13 mouse cellular contexts compared by ENCODE assay signal in genomic region chr4:130315771-130316527, GRCm38 (mm10). TPM values are rescaled to one million over a fixed set of nuclear protein-coding genes. Genes with fewer than 3 reads are reported as not detected.
DNase-seq lines count a peak whose midpoint lies in the region; ATAC-seq and TF ChIP-seq lines count a peak whose summit lies in the region.
"Had no signal": no experiment of that assay in that cellular context is flagged by ENCODE, and none has a peak within 500 bp of the region (broad histone marks: within the 10 kb centered on the region; RNA-seq: fewer than 3 reads in every experiment).

No protein-coding gene starts in this region.

- peak; percentile 53 to 62 for DNase-seq in cerebellum, adult 2 months
- no peak for DNase-seq in midbrain, postnatal 0 days (ENCODE audit: low spot score)
- peak; percentile 81 for DNase-seq in kidney, adult 18-20 months
- DNase-seq: liver, embryonic 13.5 days had no signal

- H3K79me2 ChIP-seq in macrophage (ENCODE audit: inconsistent target) = no peaks in the 10 kb centered on the region

- TF ChIP-seq POLR2A in cerebellum, adult 2 months (IDR thresholded peaks at IDR 0.05; ENCODE audit: borderline replicate concordance, insufficient read depth, low read length) = no peak

- ATAC-seq in cerebellum, adult (ENCODE audit: insufficient number of reproducible peaks, low FRiP score, low TSS enrichment) = no peak
- ATAC-seq in midbrain, embryonic 12.5 days (ENCODE audit: low FRiP score, low read depth) = no peak
- no peak for ATAC-seq in midbrain, postnatal 0 days (ENCODE audit: low FRiP score)
- no peak for ATAC-seq in forebrain, embryonic 13.5 days
- no peak for ATAC-seq in erythroblast, adult 5-6 weeks (replicated peaks; ENCODE audit: low FRiP score, poor library complexity, severe bottlenecking)
- ATAC-seq: intestine, postnatal 0 days had no signal

- H3K27ac ChIP-seq in cerebellum, adult 2 months (ENCODE audit: insufficient read depth, low read length) = no peak overlapping the region
- no peak overlapping the region for H3K27ac ChIP-seq in midbrain, embryonic 12.5 days (replicated peaks)
- no peak overlapping the region for H3K27ac ChIP-seq in midbrain, postnatal 0 days (ENCODE audit: low read depth, low read length)
- peak overlapping the region; percentile 25 for H3K27ac ChIP-seq in macrophage
- no peak overlapping the region for H3K27ac ChIP-seq in forebrain, embryonic 13.5 days
- H3K27ac ChIP-seq: liver, embryonic 13.5 days; stomach, embryonic 15.5 days had no signal

- peaks cover 43% of the 10 kb centered on the region for H3K36me3 ChIP-seq in midbrain, embryonic 12.5 days
- H3K36me3 ChIP-seq in midbrain, postnatal 0 days (ENCODE audit: insufficient read depth, low read length) = peaks cover 32% of the 10 kb centered on the region
- peaks cover 19% of the 10 kb centered on the region; the same call in 1 of the 2 replicates for H3K36me3 ChIP-seq in macrophage (ENCODE audit: inconsistent target)
- H3K36me3 ChIP-seq in forebrain, embryonic 13.5 days (ENCODE audit: poor library complexity, severe bottlenecking) = peaks cover 59% of the 10 kb centered on the region

- no peaks in the 10 kb centered on the region for H3K27me3 ChIP-seq in cerebellum, adult 2 months (ENCODE audit: control insufficient read depth, insufficient read depth, low read length)
- 0 out of 2 replicates have a peak, but pooled peaks cover 8% of the 10 kb centered on the region for H3K27me3 ChIP-seq in midbrain, embryonic 12.5 days
- H3K27me3 ChIP-seq in midbrain, postnatal 0 days (ENCODE audit: insufficient read depth, low read length) = no peaks in the 10 kb centered on the region
- no peaks in the 10 kb centered on the region for H3K27me3 ChIP-seq in forebrain, embryonic 13.5 days
- H3K27me3 ChIP-seq: stomach, embryonic 15.5 days had no signal

- no peak overlapping the region for H3K4me3 ChIP-seq in cerebellum, adult 2 months (replicated peaks; ENCODE audit: insufficient read depth, low read depth, low read length)
- H3K4me3 ChIP-seq in midbrain, embryonic 12.5 days = no peak overlapping the region
- H3K4me3 ChIP-seq in midbrain, postnatal 0 days (ENCODE audit: low read depth, low read length) = no peak overlapping the region
- no peak overlapping the region for H3K4me3 ChIP-seq in macrophage (ENCODE audit: inconsistent target)
- H3K4me3 ChIP-seq in forebrain, embryonic 13.5 days = no peak overlapping the region
- H3K4me3 ChIP-seq: erythroblast, embryonic 14.5 days; liver, embryonic 13.5 days; stomach, embryonic 15.5 days had no signal

- peaks cover 18% of the 10 kb centered on the region; the same call in 1 of the 2 replicates for H3K4me1 ChIP-seq in cerebellum, adult 2 months (ENCODE audit: control insufficient read depth, insufficient read depth, low read length)
- no peaks in the 10 kb centered on the region for H3K4me1 ChIP-seq in midbrain, embryonic 12.5 days
- no peaks in the 10 kb centered on the region for H3K4me1 ChIP-seq in midbrain, postnatal 0 days (ENCODE audit: insufficient read depth, low read length)
- H3K4me1 ChIP-seq in forebrain, embryonic 13.5 days = no peaks in the 10 kb centered on the region

- WGBS in cerebellum, adult 2 months = 36% methylated on average over 13 of the region's 13 CpGs
- WGBS in midbrain, embryonic 12.5 days = 79% methylated on average over 13 of the region's 13 CpGs
- WGBS in midbrain, postnatal 0 days = 67% methylated on average over 13 of the region's 13 CpGs
- 94% methylated on average over 13 of the region's 13 CpGs for WGBS in macrophage (ENCODE audit: missing documents)
- 79% methylated on average over 13 of the region's 13 CpGs for WGBS in forebrain, embryonic 13.5 days

- no peak for TF ChIP-seq CTCF in cerebellum, adult 2 months (IDR thresholded peaks at IDR 0.05; ENCODE audit: borderline replicate concordance, insufficient read depth, low read depth, low read length)
- TF ChIP-seq CTCF in midbrain, postnatal 0 days (IDR thresholded peaks at IDR 0.05) = no peak

- no peaks in the 10 kb centered on the region for H3K9me3 ChIP-seq in midbrain, embryonic 12.5 days
- no peaks in the 10 kb centered on the region for H3K9me3 ChIP-seq in midbrain, postnatal 0 days (ENCODE audit: low read length)
- H3K9me3 ChIP-seq in forebrain, embryonic 13.5 days (replicated peaks) = no peaks in the 10 kb centered on the region
- H3K9me3 ChIP-seq: liver, embryonic 13.5 days; stomach, embryonic 15.5 days had no signal

- 0 out of 2 replicates have a peak overlapping the region, but pooled peaks have one; percentile 4 for H3K9ac ChIP-seq in midbrain, embryonic 12.5 days (replicated peaks)
- H3K9ac ChIP-seq in midbrain, postnatal 0 days (replicated peaks; ENCODE audit: low read length, poor library complexity, severe bottlenecking) = no peak overlapping the region
- no peak overlapping the region for H3K9ac ChIP-seq in forebrain, embryonic 13.5 days
- H3K9ac ChIP-seq: liver, embryonic 13.5 days; stomach, embryonic 15.5 days had no signal

- H3K4me2 ChIP-seq in midbrain, embryonic 12.5 days (replicated peaks) = no peak overlapping the region
- H3K4me2 ChIP-seq in midbrain, postnatal 0 days (ENCODE audit: low read depth, low read length, poor library complexity, severe bottlenecking) = no peak overlapping the region
- H3K4me2 ChIP-seq in forebrain, embryonic 13.5 days = no peak overlapping the region
- H3K4me2 ChIP-seq: liver, embryonic 13.5 days; stomach, embryonic 15.5 days had no signal

RNA-seq across cellular contexts. Expression of gene Gm10570, which starts 7.5 kb away (rescaled TPM):
- 1.6 and 1.7 TPM in 2 replicates for polyA plus RNA-seq in cerebellum, adult 2 months (2012; rRNA removed)
- 0.51 TPM in 1 of 2 replicates, not detected in the other for polyA plus RNA-seq in midbrain, embryonic 12.5 days (2016; fragmentation: Nextera tagmentation; extraction: Ambion mirVana)
- 2.1 TPM in 1 of 2 replicates, not detected in the other for total RNA-seq in midbrain, postnatal 0 days (2014; rRNA removed)
- polyA plus RNA-seq in midbrain, postnatal 0 days (2015; fragmentation: Nextera tagmentation; extraction: Ambion mirVana) = 1.5 and 1.9 TPM in 2 replicates
- total RNA-seq in macrophage (2018; cell fraction: chromatin; rRNA removed) = not detected
- total RNA-seq in macrophage (2018; cell fraction: cytosol; rRNA removed) = not detected
- total RNA-seq in macrophage (2018; cell fraction: nucleus; rRNA removed) = not detected
- polyA plus RNA-seq in macrophage (2018) = not detected in 3 replicates
- 0.72 TPM in 1 of 2 replicates, not detected in the other for polyA plus RNA-seq in forebrain, embryonic 13.5 days (2015; fragmentation: Nextera tagmentation; extraction: Ambion mirVana)
- total RNA-seq in erythroblast, adult 5-6 weeks (2015; ENCODE audit: low replicate concordance) = not detected in 2 replicates
- not detected in 2 replicates for total RNA-seq in erythroblast, adult 5-6 weeks (2017; ENCODE audit: low replicate concordance)
- total RNA-seq: neutrophil, adult 5-6 weeks had no signal
- polyA plus RNA-seq: erythroblast, embryonic 14.5 days; intestine, postnatal 0 days; liver, embryonic 13.5 days; stomach, embryonic 15.5 days had no signal

RNA-seq across cellular contexts. Expression of gene Fabp3, which starts 7.6 kb away (rescaled TPM):
- 196 and 220 TPM in 2 replicates for polyA plus RNA-seq in cerebellum, adult 2 months (2012; rRNA removed)
- 28.9 and 31.8 TPM in 2 replicates for polyA plus RNA-seq in midbrain, embryonic 12.5 days (2016; fragmentation: Nextera tagmentation; extraction: Ambion mirVana)
- 143 and 179 TPM in 2 replicates for total RNA-seq in midbrain, postnatal 0 days (2014; rRNA removed)
- polyA plus RNA-seq in midbrain, postnatal 0 days (2015; fragmentation: Nextera tagmentation; extraction: Ambion mirVana) = 394 and 409 TPM in 2 replicates
- total RNA-seq in macrophage (2018; cell fraction: chromatin; rRNA removed) = 10 to 100 TPM in 3 of 26 experiments, 1 to 10 TPM in 19, not detected in 4; 1.4 to 13.7 (median 4.2) TPM
- 100 to 1,000 TPM in 3 of 26 experiments, 10 to 100 TPM in 23; 19.8 to 138 (median 61.3) TPM for total RNA-seq in macrophage (2018; cell fraction: cytosol; rRNA removed)
- 10 to 100 TPM in 20 of 26 experiments, 1 to 10 TPM in 6; 2.0 to 57.3 (median 18.5) TPM for total RNA-seq in macrophage (2018; cell fraction: nucleus; rRNA removed)
- polyA plus RNA-seq in macrophage (2018) = 18.8 to 65.8 TPM (median 23.5 TPM) in 3 replicates
- 46.8 and 49.5 TPM in 2 replicates for polyA plus RNA-seq in forebrain, embryonic 13.5 days (2015; fragmentation: Nextera tagmentation; extraction: Ambion mirVana)
- total RNA-seq in erythroblast, adult 5-6 weeks (2015; ENCODE audit: low replicate concordance) = 2.1 TPM in 1 of 2 replicates, not detected in the other
- total RNA-seq in erythroblast, adult 5-6 weeks (2017; ENCODE audit: low replicate concordance) = not detected in 2 replicates
- total RNA-seq: neutrophil, adult 5-6 weeks had no signal
- polyA plus RNA-seq: erythroblast, embryonic 14.5 days had no signal

RNA-seq across cellular contexts. Expression of gene Serinc2, which starts 36.9 kb away (rescaled TPM):
- 39.6 and 46.5 TPM in 2 replicates for polyA plus RNA-seq in cerebellum, adult 2 months (2012; rRNA removed)
- polyA plus RNA-seq in midbrain, embryonic 12.5 days (2016; fragmentation: Nextera tagmentation; extraction: Ambion mirVana) = 62.3 and 66.3 TPM in 2 replicates
- 12.6 and 13.5 TPM in 2 replicates for total RNA-seq in midbrain, postnatal 0 days (2014; rRNA removed)
- 11.1 and 12.3 TPM in 2 replicates for polyA plus RNA-seq in midbrain, postnatal 0 days (2015; fragmentation: Nextera tagmentation; extraction: Ambion mirVana)
- total RNA-seq in macrophage (2018; cell fraction: chromatin; rRNA removed) = under 1 TPM in 1 of 26 experiments, not detected in 25; 0.35 TPM
- total RNA-seq in macrophage (2018; cell fraction: cytosol; rRNA removed) = not detected
- not detected for total RNA-seq in macrophage (2018; cell fraction: nucleus; rRNA removed)
- not detected in 3 replicates for polyA plus RNA-seq in macrophage (2018)
- polyA plus RNA-seq in forebrain, embryonic 13.5 days (2015; fragmentation: Nextera tagmentation; extraction: Ambion mirVana) = 101 and 107 TPM in 2 replicates
- total RNA-seq in erythroblast, adult 5-6 weeks (2015; ENCODE audit: low replicate concordance) = not detected in 2 replicates
- 1.3 TPM in 1 of 2 replicates, not detected in the other for total RNA-seq in erythroblast, adult 5-6 weeks (2017; ENCODE audit: low replicate concordance)
- total RNA-seq: neutrophil, adult 5-6 weeks had no signal
- polyA plus RNA-seq: erythroblast, embryonic 14.5 days had no signal

RNA-seq across cellular contexts. Expression of gene Zcchc17, which starts 43.8 kb away (rescaled TPM):
- polyA plus RNA-seq in cerebellum, adult 2 months (2012; rRNA removed) = 87.9 and 89.6 TPM in 2 replicates
- 70.4 and 71.7 TPM in 2 replicates for polyA plus RNA-seq in midbrain, embryonic 12.5 days (2016; fragmentation: Nextera tagmentation; extraction: Ambion mirVana)
- total RNA-seq in midbrain, postnatal 0 days (2014; rRNA removed) = 27.7 and 38.3 TPM in 2 replicates
- 102 TPM in 2 replicates for polyA plus RNA-seq in midbrain, postnatal 0 days (2015; fragmentation: Nextera tagmentation; extraction: Ambion mirVana)
- total RNA-seq in macrophage (2018; cell fraction: chromatin; rRNA removed) = 10 to 100 TPM in 17 of 26 experiments, 1 to 10 TPM in 9; 4.0 to 22.6 (median 12.6) TPM
- total RNA-seq in macrophage (2018; cell fraction: cytosol; rRNA removed) = 10 to 100 TPM; 11.9 to 28.3 (median 19.9) TPM
- 10 to 100 TPM in 12 of 26 experiments, 1 to 10 TPM in 14; 5.3 to 23.1 (median 9.1) TPM for total RNA-seq in macrophage (2018; cell fraction: nucleus; rRNA removed)
- 18.6 to 32.0 TPM (median 25.5 TPM) in 3 replicates for polyA plus RNA-seq in macrophage (2018)
- polyA plus RNA-seq in forebrain, embryonic 13.5 days (2015; fragmentation: Nextera tagmentation; extraction: Ambion mirVana) = 84.6 and 90.5 TPM in 2 replicates
- total RNA-seq in erythroblast, adult 5-6 weeks (2015; ENCODE audit: low replicate concordance) = 7.1 and 8.8 TPM in 2 replicates
- 27.9 and 61.2 TPM in 2 replicates for total RNA-seq in erythroblast, adult 5-6 weeks (2017; ENCODE audit: low replicate concordance)

RNA-seq across cellular contexts. Expression of gene Snrnp40, which starts 44.0 kb away (rescaled TPM):
- polyA plus RNA-seq in cerebellum, adult 2 months (2012; rRNA removed) = 35.7 and 39.5 TPM in 2 replicates
- polyA plus RNA-seq in midbrain, embryonic 12.5 days (2016; fragmentation: Nextera tagmentation; extraction: Ambion mirVana) = 182 and 183 TPM in 2 replicates
- 57.6 and 70.2 TPM in 2 replicates for total RNA-seq in midbrain, postnatal 0 days (2014; rRNA removed)
- polyA plus RNA-seq in midbrain, postnatal 0 days (2015; fragmentation: Nextera tagmentation; extraction: Ambion mirVana) = 75.5 and 76.8 TPM in 2 replicates
- total RNA-seq in macrophage (2018; cell fraction: chromatin; rRNA removed) = 10 to 100 TPM; 20.3 to 55.8 (median 45.1) TPM
- 10 to 100 TPM; 13.5 to 24.6 (median 19.6) TPM for total RNA-seq in macrophage (2018; cell fraction: cytosol; rRNA removed)
- 10 to 100 TPM; 13.4 to 48.1 (median 24.0) TPM for total RNA-seq in macrophage (2018; cell fraction: nucleus; rRNA removed)
- 16.4 to 36.1 TPM (median 19.1 TPM) in 3 replicates for polyA plus RNA-seq in macrophage (2018)
- polyA plus RNA-seq in forebrain, embryonic 13.5 days (2015; fragmentation: Nextera tagmentation; extraction: Ambion mirVana) = 177 and 180 TPM in 2 replicates
- 18.6 and 30.5 TPM in 2 replicates for total RNA-seq in erythroblast, adult 5-6 weeks (2015; ENCODE audit: low replicate concordance)
- total RNA-seq in erythroblast, adult 5-6 weeks (2017; ENCODE audit: low replicate concordance) = 25.0 and 28.2 TPM in 2 replicates

Comparison
In these comparisons a context has a peak if more than half of its experiments do, and no peak if none do; other contexts are left out.
1. RNA of gene Serinc2, which starts 36.9 kb away (polyA plus RNA-seq): 101 to 107 TPM in forebrain, embryonic 13.5 days, 62.3 to 66.3 TPM in midbrain, embryonic 12.5 days, 39.6 to 46.5 TPM in cerebellum, adult 2 months and 11.1 to 12.3 TPM in midbrain, postnatal 0 days; not detected in macrophage; every median in the first group is over 10 times any median in the second.